ENCODE assay signal across 24 mouse cellular contexts in genomic region chr11:114914978-114915377, GRCm38 (mm10). TPM values are rescaled to one million over a fixed set of nuclear protein-coding genes. Genes with fewer than 3 reads are reported as not detected.
DNase-seq lines count a peak whose midpoint lies in the region; ATAC-seq and TF ChIP-seq lines count a peak whose summit lies in the region.
"Had no signal": no experiment of that assay in that cellular context is flagged by ENCODE, and none has a peak within 500 bp of the region (broad histone marks: within the 10 kb centered on the region; RNA-seq: fewer than 3 reads in every experiment).

No protein-coding gene starts in this region.

- peak; percentile 32 to 47 for DNase-seq in heart, adult 9 months (ENCODE audit: low spot score in 2 of 2)
- no peak for DNase-seq in heart, postnatal 14 days
- DNase-seq in lung, postnatal 4 days = peak; percentile 39 to 49
- DNase-seq in lung, postnatal 25 days (ENCODE audit: low spot score) = no peak
- DNase-seq in liver, adult 2 months (ENCODE audit: extremely low read depth, low read depth, low spot score) = peak; percentile 28
- no peak for DNase-seq in embryo, embryonic 11 days
- DNase-seq: adrenal gland, postnatal 14 days; B cell, adult 2 months; cerebellum, adult 9-10 months; gastrocnemius, postnatal 14 days; kidney, adult 2 months; kidney, postnatal 36 days; right cerebral cortex, postnatal 14 days; thymus, postnatal 14 days had no signal

- no peak overlapping the region for H3K4me2 ChIP-seq in midbrain, embryonic 16.5 days (ENCODE audit: low read length)
- H3K4me2 ChIP-seq: forebrain, embryonic 12.5 days; limb, embryonic 15.5 days; neural tube, embryonic 12.5 days had no signal

- no peak overlapping the region for H3K27ac ChIP-seq in liver, adult 2 months (replicated peaks; ENCODE audit: insufficient read depth, low read depth, low read length)
- H3K27ac ChIP-seq in midbrain, embryonic 16.5 days (ENCODE audit: low read length) = no peak overlapping the region
- H3K27ac ChIP-seq: forebrain, embryonic 12.5 days; limb, embryonic 15.5 days; neural tube, embryonic 12.5 days; stomach, postnatal 0 days had no signal

- H3K4me3 ChIP-seq in liver, adult 2 months (ENCODE audit: insufficient read depth, low read depth, low read length) = no peak overlapping the region
- H3K4me3 ChIP-seq in midbrain, embryonic 16.5 days (ENCODE audit: low read depth, low read length) = no peak overlapping the region
- H3K4me3 ChIP-seq: forebrain, embryonic 12.5 days; limb, embryonic 15.5 days; neural tube, embryonic 12.5 days had no signal

- H3K36me3 ChIP-seq in liver, adult 2 months (ENCODE audit: control insufficient read depth, insufficient read depth, low read length) = no peaks in the 10 kb centered on the region
- no peaks in the 10 kb centered on the region for H3K36me3 ChIP-seq in midbrain, embryonic 16.5 days (ENCODE audit: control insufficient read depth, insufficient read depth, low read length)
- H3K36me3 ChIP-seq: forebrain, embryonic 12.5 days; limb, embryonic 15.5 days; neural tube, embryonic 12.5 days had no signal

- peak; percentile 4; the same call in 1 of the 2 replicates for ATAC-seq in monocyte, adult 5-6 weeks (replicated peaks; ENCODE audit: insufficient number of reproducible peaks, low FRiP score, low TSS enrichment, poor library complexity, severe bottlenecking)
- ATAC-seq in midbrain, embryonic 16.5 days = no peak

- H3K9ac ChIP-seq in liver, adult 2 months (ENCODE audit: low read depth, low read length) = no peak overlapping the region
- no peak overlapping the region for H3K9ac ChIP-seq in midbrain, embryonic 16.5 days (ENCODE audit: low read depth, low read length)
- H3K9ac ChIP-seq: forebrain, embryonic 12.5 days; limb, embryonic 15.5 days; neural tube, embryonic 12.5 days had no signal

- H3K9me3 ChIP-seq in midbrain, embryonic 16.5 days (replicated peaks; ENCODE audit: control insufficient read depth, low read length, poor library complexity, severe bottlenecking) = no peaks in the 10 kb centered on the region
- H3K9me3 ChIP-seq: forebrain, embryonic 12.5 days; limb, embryonic 15.5 days had no signal

- no peak for TF ChIP-seq POLR2A in liver, adult 2 months (IDR thresholded peaks at IDR 0.05; ENCODE audit: extremely low read depth, insufficient read depth, low read length)

- TF ChIP-seq CTCF in liver, adult 2 months (IDR thresholded peaks at IDR 0.05; ENCODE audit: low read depth, low read length) = no peak

- no peaks in the 10 kb centered on the region for H3K4me1 ChIP-seq in liver, adult 2 months (ENCODE audit: control insufficient read depth, insufficient read depth, low read length)
- H3K4me1 ChIP-seq in midbrain, embryonic 16.5 days (ENCODE audit: control insufficient read depth, insufficient read depth, low read length) = no peaks in the 10 kb centered on the region
- H3K4me1 ChIP-seq: forebrain, embryonic 12.5 days; limb, embryonic 15.5 days; neural tube, embryonic 12.5 days had no signal

- 36% methylated on average over 7 of the region's 7 CpGs for WGBS in liver, adult 2 months
- 73% methylated on average over 7 of the region's 7 CpGs for WGBS in midbrain, embryonic 16.5 days

- no peaks in the 10 kb centered on the region for H3K27me3 ChIP-seq in liver, adult 2 months (ENCODE audit: control insufficient read depth, insufficient read depth, low read length)
- H3K27me3 ChIP-seq in midbrain, embryonic 16.5 days (ENCODE audit: control insufficient read depth, insufficient read depth, low read depth, low read length) = no peaks in the 10 kb centered on the region

- H3K79me2 ChIP-seq in liver, adult 2 months (ENCODE audit: control insufficient read depth, insufficient read depth, low read length) = no peaks in the 10 kb centered on the region

- intact Hi-C loops in heart, postnatal 14 days (cut with DNase I) = no loop called here

RNA-seq across cellular contexts. Expression of gene Cd300lb, which starts 19.2 kb away (rescaled TPM):
- total RNA-seq in heart, postnatal 14 days (2021) = under 1 TPM; 0.65 to 0.78 TPM
- 1.0 and 1.2 TPM in 2 replicates for total RNA-seq in liver, adult 2 months (2014; rRNA removed)
- 0.35 and 0.46 TPM in 2 replicates for polyA plus RNA-seq in liver, adult 2 months (2012; rRNA removed)
- total RNA-seq in monocyte, adult 5-6 weeks (2017) = 53.2 to 124 TPM (median 94.6 TPM) in 3 replicates
- polyA plus RNA-seq in midbrain, embryonic 16.5 days (2015; fragmentation: Nextera tagmentation; extraction: Ambion mirVana) = 0.07 TPM in 1 of 2 replicates, not detected in the other
- total RNA-seq: left cerebral cortex, postnatal 14 days had no signal
- polyA plus RNA-seq: forebrain, embryonic 12.5 days; neural tube, embryonic 12.5 days had no signal

RNA-seq across cellular contexts. Expression of gene Cd300a, which starts 25.1 kb away (rescaled TPM):
- total RNA-seq in heart, postnatal 14 days (2021) = 1 to 10 TPM in 1 of 2 experiments, under 1 TPM in 1; 1.00 to 1.2 TPM
- 3.0 and 3.6 TPM in 2 replicates for total RNA-seq in liver, adult 2 months (2014; rRNA removed)
- polyA plus RNA-seq in liver, adult 2 months (2012; rRNA removed) = 0.65 and 1.2 TPM in 2 replicates
- total RNA-seq in monocyte, adult 5-6 weeks (2017) = 204 to 286 TPM (median 215 TPM) in 3 replicates
- 1.2 and 1.3 TPM in 2 replicates for polyA plus RNA-seq in midbrain, embryonic 16.5 days (2015; fragmentation: Nextera tagmentation; extraction: Ambion mirVana)

RNA-seq across cellular contexts. Expression of gene Cd300c, which starts 54.0 kb away (rescaled TPM):
- not detected for total RNA-seq in heart, postnatal 14 days (2021)
- 0.20 TPM in 1 of 2 replicates, not detected in the other for total RNA-seq in liver, adult 2 months (2014; rRNA removed)
- 0.24 and 0.49 TPM in 2 replicates for polyA plus RNA-seq in liver, adult 2 months (2012; rRNA removed)
- total RNA-seq in monocyte, adult 5-6 weeks (2017) = 3.5 TPM in 1 of 3 replicates, not detected in the others
- polyA plus RNA-seq in midbrain, embryonic 16.5 days (2015; fragmentation: Nextera tagmentation; extraction: Ambion mirVana) = not detected in 2 replicates
- total RNA-seq: adrenal gland, postnatal 14 days; gastrocnemius, postnatal 14 days; hematopoietic stem cell, adult 5-6 weeks; layer of hippocampus, postnatal 10 days; left cerebral cortex, postnatal 14 days had no signal
- polyA plus RNA-seq: forebrain, embryonic 12.5 days; frontal cortex, adult 2 months; limb, embryonic 15.5 days; neural tube, embryonic 12.5 days; stomach, postnatal 0 days had no signal

Comparison
In these comparisons a context has a peak if more than half of its experiments do, and no peak if none do; other contexts are left out.
1. DNase-seq: peak in heart, adult 9 months (2 of 2), lung, postnatal 4 days (2 of 2) and liver, adult 2 months (single experiment); none in heart, postnatal 14 days (0 of 2), lung, postnatal 25 days (single experiment) and embryo, embryonic 11 days (single experiment).
2. RNA of gene Cd300lb, which starts 19.2 kb away (total RNA-seq): 53.2 to 124 TPM in monocyte, adult 5-6 weeks; 1.0 to 1.2 TPM in liver, adult 2 months and 0.65 to 0.78 TPM in heart, postnatal 14 days; every median in the first group is over 10 times any median in the second.
3. RNA of gene Cd300a, which starts 25.1 kb away (total RNA-seq): 204 to 286 TPM in monocyte, adult 5-6 weeks; 3.0 to 3.6 TPM in liver, adult 2 months and 1.00 to 1.2 TPM in heart, postnatal 14 days; every median in the first group is over 10 times any median in the second.